Mouse (Mus musculus) brown adipose tissue, adult 24 weeks (tissue): ENCODE data around the gene Ap1g1. TPM values are rescaled to one million over a fixed set of nuclear protein-coding genes. Genes with fewer than 3 reads are reported as not detected.

Source experiments
- H3K27ac ChIP-seq: fragments of 200-500 bp; replicated peaks from 2 replicates; pipeline ENCODE4 v1.5.1; 2012; ENCODE audit warnings: low read depth, mild to moderate bottlenecking, low read length
- H3K4me1 ChIP-seq: fragments of 200-500 bp; 2 replicates; pipeline ENCODE4 v1.6.1; 2012; ENCODE audit warnings: low read length, mixed read lengths; ENCODE audit not compliant: control insufficient read depth, insufficient read depth, insufficient read length
- H3K4me3 ChIP-seq: fragments of 200-500 bp; 2 replicates; pipeline ENCODE4 v1.5.1; 2012; ENCODE audit warnings: low read depth, mild to moderate bottlenecking, low read length, moderate library complexity; ENCODE audit not compliant: insufficient read depth
- polyA plus RNA-seq: library from polyadenylated mRNA; stranded (reverse); fragments of >200 nt; gene quantifications from 2 replicates; pipeline ENCODE4 v1.2.4, GENCODE M21; 2012; ENCODE audit not compliant: missing spikeins, insufficient read depth, insufficient read length

The Ap1g1 gene
- polyA plus RNA-seq, 1 experiment = 44.4 TPM

DNA sequence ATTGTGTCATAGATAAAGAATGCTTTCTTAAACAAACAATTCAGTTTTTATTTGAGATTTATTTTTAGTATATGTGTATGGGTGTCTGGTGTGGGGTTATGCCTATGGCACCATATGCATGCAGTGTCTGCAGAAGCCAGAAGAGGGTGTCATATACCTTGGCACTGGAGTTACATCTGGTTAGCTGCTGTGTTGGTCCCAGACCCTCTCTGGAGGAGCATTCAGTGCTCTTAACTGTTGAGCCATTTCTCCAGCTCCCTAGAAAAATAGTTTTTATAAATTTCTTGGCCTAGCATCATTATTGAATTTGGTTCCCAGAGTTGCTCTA, 29.7 kb downstream of the Ap1g1 start:
- H3K4me3 ChIP-seq = no peak overlapping the region
- H3K4me1 ChIP-seq = 0 out of 2 replicates have a peak, but pooled peaks cover 6% of the 10 kb centered on the region
- H3K27ac ChIP-seq = no peak overlapping the region

DNA sequence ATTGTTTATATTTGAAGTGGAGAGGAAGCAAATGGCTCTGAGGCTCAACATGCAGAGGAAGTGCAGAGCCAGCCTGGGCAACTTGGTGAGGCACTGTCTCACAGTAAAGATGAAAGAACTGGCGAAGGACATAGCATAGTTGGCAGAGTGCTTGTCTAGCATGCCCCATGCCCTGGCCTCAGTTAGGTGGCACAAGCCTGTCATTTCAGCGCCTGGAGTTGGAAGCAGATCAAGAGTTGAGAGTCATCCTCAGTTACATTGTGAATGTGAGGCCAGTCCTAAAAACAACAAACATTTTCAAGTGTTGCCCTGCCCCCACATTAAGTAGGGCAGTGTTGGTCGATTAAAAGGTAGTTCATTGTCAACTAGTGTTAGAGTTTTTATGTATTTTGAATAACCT, 32.1 kb downstream of the Ap1g1 start:
- no peak overlapping the region for H3K4me3 ChIP-seq
- 0 out of 2 replicates have a peak, but pooled peaks cover 6% of the 10 kb centered on the region for H3K4me1 ChIP-seq
- H3K27ac ChIP-seq = no peak overlapping the region

DNA sequence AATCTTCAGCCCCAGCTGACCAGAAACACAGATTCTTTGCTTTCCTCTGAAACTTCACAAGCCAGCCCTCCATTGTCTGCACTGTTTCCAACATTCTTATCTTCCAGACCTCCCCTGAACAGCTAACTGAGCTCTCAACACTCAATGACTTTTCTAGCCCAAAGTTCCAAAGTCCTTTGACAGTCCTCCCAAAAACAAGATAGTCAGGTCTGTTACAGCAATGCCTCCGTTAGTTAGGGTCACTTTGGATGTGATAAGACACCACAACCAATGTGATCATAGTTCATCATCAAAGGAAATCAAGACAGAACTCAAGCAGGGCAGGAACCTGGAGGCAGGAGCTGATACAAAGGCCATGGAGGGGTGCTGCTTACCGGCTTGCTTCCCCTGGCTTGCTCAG, 36.9 kb downstream of the Ap1g1 start:
- Histone ChIP-seq H3K27ac (no peak overlapping the region), H3K4me3 (no peak overlapping the region), H3K4me1 (peaks cover 10% of the 10 kb centered on the region)

DNA sequence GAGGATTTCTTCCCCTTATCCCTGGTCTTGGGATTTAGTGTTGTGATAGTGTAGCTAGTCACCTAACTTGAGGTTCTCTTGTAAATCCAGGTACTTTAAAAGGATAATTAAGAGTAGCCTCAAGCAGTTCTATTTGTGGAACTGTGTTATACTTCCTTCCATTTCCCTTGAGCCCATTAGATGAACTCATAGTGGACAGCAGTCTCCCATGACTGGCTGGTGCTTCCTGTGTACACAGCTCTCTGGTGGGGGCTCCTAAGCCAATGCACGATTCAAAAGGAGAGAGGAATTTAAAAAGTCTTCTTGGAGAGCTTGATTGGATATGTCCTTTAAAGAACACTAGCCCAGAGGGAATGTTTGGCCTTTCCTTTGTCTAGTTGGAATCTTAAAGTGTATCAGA, 39.6 kb downstream of the Ap1g1 start:
- Histone ChIP-seq H3K4me1 (peaks cover 8% of the 10 kb centered on the region), H3K4me3 (no peak overlapping the region), H3K27ac (peak overlapping the region; percentile 70)

DNA sequence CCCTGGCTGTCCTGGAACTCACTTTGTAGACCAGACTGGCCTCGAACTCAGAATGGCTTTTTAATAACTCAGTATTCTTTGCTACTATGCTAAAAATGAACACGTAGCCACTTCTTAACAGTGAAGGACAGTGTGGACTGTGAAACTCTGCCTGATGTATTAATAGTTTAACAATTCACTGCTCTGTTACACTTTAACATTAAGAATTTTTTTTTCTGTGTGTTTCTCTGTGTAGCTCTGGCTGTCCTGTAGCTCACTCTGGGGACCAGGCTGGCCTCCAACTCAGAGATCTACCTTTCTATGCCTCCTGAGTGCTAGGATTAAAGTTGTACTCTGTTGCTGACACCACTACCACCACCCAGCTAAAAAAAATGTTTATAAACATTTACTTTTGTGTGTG, 45.2 kb downstream of the Ap1g1 start:
- H3K4me1 ChIP-seq = peaks cover 11% of the 10 kb centered on the region
- H3K4me3 ChIP-seq = no peak overlapping the region
- no peak overlapping the region for H3K27ac ChIP-seq

DNA sequence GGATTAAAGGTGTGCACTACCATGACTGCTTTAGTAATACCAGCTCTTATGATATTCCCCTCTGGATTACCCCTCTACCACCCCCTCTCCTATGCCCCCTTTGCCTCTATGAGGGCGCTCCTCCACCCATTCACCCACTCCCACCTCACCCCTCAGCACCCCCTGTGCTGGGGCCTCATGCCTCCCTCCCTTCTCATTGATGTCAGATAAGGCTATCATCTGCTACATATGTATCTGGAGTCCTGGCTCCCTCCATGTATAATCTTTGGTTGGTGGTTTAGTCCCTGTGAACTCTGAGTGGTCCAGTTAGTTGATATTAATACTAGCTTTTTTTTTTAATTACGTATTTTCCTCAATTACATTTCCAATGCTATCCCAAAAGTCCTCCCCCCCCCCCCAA, 61.5 kb downstream of the Ap1g1 start:
- Histone ChIP-seq H3K27ac (no peak overlapping the region), H3K4me3 (no peak overlapping the region), H3K4me1 (no peaks in the 10 kb centered on the region)

DNA sequence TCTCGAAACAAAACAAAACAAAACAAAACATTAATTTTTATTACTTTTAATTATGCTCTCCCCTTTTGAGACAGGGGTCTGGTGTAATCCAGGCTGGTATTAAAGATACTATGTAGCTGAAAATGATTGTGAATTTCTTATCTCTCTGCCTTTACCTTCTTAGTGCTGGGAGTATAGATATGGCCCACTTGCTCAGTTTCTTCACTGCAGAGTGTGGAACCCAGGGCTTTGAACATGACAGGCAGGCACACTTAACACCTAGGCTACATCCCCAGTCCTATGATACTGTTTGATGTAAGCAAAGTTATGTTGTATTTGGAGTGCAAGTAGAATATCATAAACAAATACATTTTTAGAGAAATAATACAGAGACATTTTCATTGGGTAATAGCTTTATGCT, 64.1 kb downstream of the Ap1g1 start:
- no peak overlapping the region for H3K4me3 ChIP-seq
- H3K27ac ChIP-seq = no peak overlapping the region
- no peaks in the 10 kb centered on the region for H3K4me1 ChIP-seq

DNA sequence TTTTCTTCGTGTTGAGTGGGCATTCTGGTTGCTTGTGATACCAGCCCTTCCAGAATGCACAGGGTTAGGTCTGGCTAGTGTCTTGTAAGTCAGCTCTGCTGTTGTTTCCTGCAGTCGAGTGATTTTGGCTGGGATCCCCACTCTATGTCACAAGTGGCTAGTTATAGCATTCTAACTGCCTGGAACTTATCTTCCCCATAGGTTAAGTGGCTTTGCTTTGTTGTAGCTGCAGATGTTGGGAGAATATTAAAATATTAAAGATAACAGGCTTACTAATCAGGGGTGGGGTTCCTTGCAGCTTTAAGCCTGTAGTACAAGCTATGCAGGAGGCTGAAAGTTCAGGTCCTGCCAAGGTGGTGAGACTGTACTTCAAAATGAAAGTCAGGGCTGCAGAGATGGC, 69.5 kb downstream of the Ap1g1 start:
- H3K4me1 ChIP-seq = no peaks in the 10 kb centered on the region
- no peak overlapping the region for H3K4me3 ChIP-seq
- no peak overlapping the region for H3K27ac ChIP-seq

DNA sequence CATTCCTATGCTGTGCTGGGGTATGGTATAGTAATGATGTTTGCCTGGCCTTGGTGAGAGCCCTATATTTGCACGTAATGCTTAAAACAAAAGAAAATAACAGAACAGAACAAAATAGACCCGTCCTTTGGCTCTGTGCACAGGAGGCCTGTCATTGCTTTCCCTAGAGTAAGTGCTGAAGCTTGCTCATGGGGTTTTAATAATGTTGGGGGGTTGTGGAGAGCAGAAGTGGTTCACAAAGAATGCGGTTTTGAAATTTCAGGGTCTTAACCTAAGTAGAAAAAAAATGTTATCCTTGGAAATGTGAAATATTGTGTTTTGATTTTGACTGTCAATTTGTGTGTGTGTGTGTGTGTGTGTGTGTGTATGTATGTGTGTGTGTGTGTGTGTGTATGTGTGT, 70.6 kb downstream of the Ap1g1 start:
- Histone ChIP-seq H3K27ac (no peak overlapping the region), H3K4me3 (no peak overlapping the region), H3K4me1 (no peaks in the 10 kb centered on the region)

DNA sequence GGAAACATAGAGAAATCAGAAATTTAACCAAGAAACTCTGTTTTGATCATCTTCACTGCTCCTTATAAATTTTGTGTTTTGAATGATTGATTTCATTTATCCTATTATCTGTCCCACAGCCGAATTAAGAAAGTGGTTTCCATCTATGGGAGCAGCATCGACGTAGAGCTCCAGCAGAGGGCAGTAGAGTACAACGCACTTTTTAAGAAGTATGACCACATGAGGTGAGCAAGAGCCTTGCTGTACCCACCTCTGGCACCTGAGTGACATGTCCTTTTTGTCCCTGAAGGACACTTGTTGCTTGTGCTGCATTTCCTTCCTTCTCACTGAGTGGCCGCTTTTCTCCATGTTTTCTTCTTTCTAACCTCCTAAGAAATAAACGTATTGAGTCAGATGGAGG, 75.1 kb downstream of the Ap1g1 start:
- no peak overlapping the region for H3K4me3 ChIP-seq
- H3K27ac ChIP-seq = no peak overlapping the region
- no peaks in the 10 kb centered on the region for H3K4me1 ChIP-seq

DNA sequence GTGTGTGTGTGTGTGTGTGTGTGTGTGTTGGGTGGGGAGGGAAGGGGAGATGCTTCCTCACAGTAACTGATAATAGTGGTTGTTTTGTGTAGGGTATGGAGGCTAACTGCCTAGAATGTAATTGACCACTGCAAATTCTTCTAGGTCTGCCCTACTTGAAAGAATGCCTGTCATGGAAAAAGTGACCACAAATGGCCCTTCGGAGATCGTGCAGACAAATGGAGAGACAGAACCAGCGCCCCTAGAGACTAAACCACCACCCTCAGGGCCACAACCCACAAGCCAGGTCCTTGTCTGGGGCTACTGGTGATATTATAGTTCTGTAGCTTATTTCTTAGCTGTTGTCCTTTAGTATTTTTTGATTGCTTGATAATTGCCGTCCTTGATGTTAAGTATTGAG, 76.2 kb downstream of the Ap1g1 start:
- H3K4me1 ChIP-seq = no peaks in the 10 kb centered on the region
- H3K4me3 ChIP-seq = no peak overlapping the region
- no peak overlapping the region for H3K27ac ChIP-seq

DNA sequence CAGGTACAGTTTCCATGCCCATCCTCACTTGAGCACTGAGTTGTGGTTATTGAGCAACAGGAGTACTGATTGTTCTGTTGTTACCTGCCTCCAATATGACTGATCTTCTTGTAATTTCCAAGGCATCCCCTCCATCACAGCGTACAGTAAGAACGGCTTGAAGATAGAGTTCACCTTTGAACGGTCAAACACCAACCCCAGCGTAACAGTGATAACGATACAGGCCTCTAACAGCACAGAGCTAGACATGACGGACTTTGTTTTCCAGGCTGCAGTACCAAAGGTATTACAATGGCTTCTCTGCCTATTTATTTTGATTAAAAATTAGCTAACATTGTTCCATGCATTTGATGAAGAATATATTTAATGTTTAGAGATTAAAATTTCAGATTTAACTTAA, 77.1 kb downstream of the Ap1g1 start:
- Histone ChIP-seq H3K4me1 (no peaks in the 10 kb centered on the region), H3K27ac (no peak overlapping the region), H3K4me3 (no peak overlapping the region)

DNA sequence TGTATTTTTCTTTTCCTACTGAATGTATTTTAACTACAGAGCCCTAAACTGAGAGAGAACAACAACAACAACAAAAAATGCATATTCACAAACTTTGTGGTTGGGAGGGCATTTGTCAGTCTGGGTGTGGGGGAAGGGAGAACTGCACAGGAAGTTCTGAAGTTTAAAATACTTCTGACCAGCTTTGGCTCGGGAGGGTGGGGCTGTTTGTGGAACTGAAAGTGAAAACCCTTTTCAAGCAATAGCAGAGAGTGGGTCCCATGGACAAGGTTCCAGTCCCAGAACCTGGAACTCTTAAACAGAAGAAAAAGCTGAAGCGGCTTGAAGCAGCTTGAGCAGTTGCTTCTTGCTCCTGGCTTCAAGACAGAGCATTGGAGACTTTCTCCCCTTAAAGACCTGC, 85.0 kb downstream of the Ap1g1 start:
- 0 out of 2 replicates have a peak overlapping the region, but pooled peaks have one; percentile 31 for H3K27ac ChIP-seq
- H3K4me1 ChIP-seq = peaks cover 9% of the 10 kb centered on the region; the same call in 1 of the 2 replicates
- H3K4me3 ChIP-seq = no peak overlapping the region

DNA sequence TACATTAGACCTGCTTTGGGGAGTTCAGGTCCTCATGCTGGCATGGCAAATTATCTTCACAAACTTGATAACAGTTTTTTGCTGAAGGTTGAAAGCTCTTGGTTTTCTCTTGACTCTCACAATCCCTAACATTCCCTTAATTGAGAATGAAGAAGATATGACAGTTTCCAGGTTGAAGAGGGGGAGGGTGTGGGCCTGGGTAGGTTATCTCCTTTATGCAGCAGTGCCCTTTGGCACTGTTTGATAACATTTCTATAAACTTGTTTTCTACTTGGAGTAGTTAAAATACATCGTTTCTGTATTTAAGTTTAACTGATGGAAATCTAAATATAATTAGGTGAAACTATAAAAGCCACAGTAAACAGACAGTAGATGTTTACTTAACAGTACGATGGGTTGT, 86.4 kb downstream of the Ap1g1 start:
- Histone ChIP-seq H3K27ac (no peak overlapping the region), H3K4me1 (peaks cover 9% of the 10 kb centered on the region; the same call in 1 of the 2 replicates), H3K4me3 (no peak overlapping the region)

DNA sequence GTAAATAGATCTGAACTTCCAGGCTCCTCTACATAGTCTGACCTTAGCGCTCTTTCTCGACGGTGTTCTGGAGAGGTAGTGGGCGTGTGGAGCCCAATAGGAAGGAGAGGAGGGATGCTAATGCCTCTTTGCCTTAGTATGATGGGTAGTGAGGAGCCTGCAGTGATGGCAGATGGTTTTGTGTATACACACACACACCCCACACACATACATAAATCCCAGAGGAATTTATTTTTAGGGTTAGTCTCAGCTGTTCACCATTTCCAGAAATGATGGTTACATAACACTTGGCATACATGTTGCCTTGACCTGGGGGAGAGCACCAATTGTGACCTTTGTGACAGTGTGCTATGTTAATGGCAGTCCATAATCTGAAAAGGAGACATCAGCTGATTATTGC, 87.2 kb downstream of the Ap1g1 start:
- Histone ChIP-seq H3K4me1 (peaks cover 9% of the 10 kb centered on the region; the same call in 1 of the 2 replicates), H3K27ac (peak overlapping the region; percentile 28), H3K4me3 (no peak overlapping the region)

DNA sequence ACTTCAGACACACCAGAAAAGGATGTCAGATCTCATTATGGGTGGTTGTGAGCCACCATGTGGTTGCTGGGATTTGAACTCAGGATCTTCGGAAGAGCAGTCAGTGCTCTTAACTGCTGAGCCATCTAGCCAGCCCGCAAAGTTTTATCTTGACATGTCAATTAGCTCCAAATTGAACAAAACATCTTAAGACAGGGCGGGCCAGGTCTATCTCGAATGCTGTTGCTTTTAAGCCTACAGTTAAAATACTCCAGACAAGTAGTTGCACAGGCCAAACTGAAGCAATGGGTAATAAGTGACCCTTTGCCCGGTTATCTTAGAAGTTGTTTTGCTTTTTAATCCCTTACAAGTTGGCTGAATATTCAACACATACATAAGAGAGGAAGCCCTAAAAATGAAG, 88.3 kb downstream of the Ap1g1 start:
- Histone ChIP-seq H3K27ac (no peak overlapping the region), H3K4me3 (no peak overlapping the region), H3K4me1 (peaks cover 12% of the 10 kb centered on the region; the same call in 1 of the 2 replicates)
